Mouse (Mus musculus): ENCODE measurements around the gene Gm11042. TPM values are rescaled to one million over a fixed set of nuclear protein-coding genes. Genes with fewer than 3 reads are reported as not detected.

Gene Gm11042
- polyA plus RNA-seq, 1 experiment, result not detected

GRCm38 (mm10) chr12:74293624-74294023 lies 22.6 kb downstream of the Gm11042 start:
- H3K27ac ChIP-seq (ENCODE audit: insufficient read depth, low read depth, low read length), result no peak overlapping the region
- H3K4me1 ChIP-seq (ENCODE audit: control insufficient read depth, insufficient read depth, low read length), result no peaks in the 10 kb centered on the region
- TF ChIP-seq CTCF (IDR thresholded peaks at IDR 0.05; ENCODE audit: low read depth, low read length) (no peak), POLR2A (IDR thresholded peaks at IDR 0.05; ENCODE audit: borderline replicate concordance, low read depth, low read length) (no peak)
- H3K4me3 ChIP-seq (ENCODE audit: insufficient read depth, low read length), result no peak overlapping the region

- H3K4me3 ChIP-seq (ENCODE audit: insufficient read depth, low read length), result no peak overlapping the region
- no peak overlapping the region for H3K27ac ChIP-seq (ENCODE audit: insufficient read depth, low read depth, low read length)
- no peaks in the 10 kb centered on the region for H3K4me1 ChIP-seq (ENCODE audit: control insufficient read depth, insufficient read depth, low read length)
- TF ChIP-seq CTCF (IDR thresholded peaks at IDR 0.05; ENCODE audit: low read depth, low read length), result no peak
Measured at GRCm38 (mm10) chr12:74290983-74291382, 25.2 kb downstream of the Gm11042 start.

- Histone ChIP-seq H3K27ac (ENCODE audit: insufficient read depth, low read depth, low read length) (no peak overlapping the region), H3K4me3 (ENCODE audit: insufficient read depth, low read length) (peak overlapping the region; percentile 41), H3K4me1 (ENCODE audit: control insufficient read depth, insufficient read depth, low read length) (no peaks in the 10 kb centered on the region)
- TF ChIP-seq CTCF (IDR thresholded peaks at IDR 0.05; ENCODE audit: low read depth, low read length), result no peak
- no peak for TF ChIP-seq POLR2A (IDR thresholded peaks at IDR 0.05; ENCODE audit: borderline replicate concordance, low read depth, low read length)
Measured at GRCm38 (mm10) chr12:74284685-74285054, 31.5 kb downstream of the Gm11042 start.

GRCm38 (mm10) chr12:74284020-74284684 lies 32.0 kb downstream of the Gm11042 start:
- H3K4me1 ChIP-seq (ENCODE audit: control insufficient read depth, insufficient read depth, low read length), result no peaks in the 10 kb centered on the region
- H3K4me3 ChIP-seq (ENCODE audit: insufficient read depth, low read length), result peak overlapping the region; percentile 41
- H3K27ac ChIP-seq (ENCODE audit: insufficient read depth, low read depth, low read length), result no peak overlapping the region
- TF ChIP-seq CTCF (IDR thresholded peaks at IDR 0.05; ENCODE audit: low read depth, low read length), result no peak
- no peak for TF ChIP-seq POLR2A (IDR thresholded peaks at IDR 0.05; ENCODE audit: borderline replicate concordance, low read depth, low read length)

- no peak for TF ChIP-seq CTCF (IDR thresholded peaks at IDR 0.05; ENCODE audit: low read depth, low read length)
- no peak overlapping the region for H3K4me3 ChIP-seq (ENCODE audit: insufficient read depth, low read length)
- no peaks in the 10 kb centered on the region for H3K4me1 ChIP-seq (ENCODE audit: control insufficient read depth, insufficient read depth, low read length)
- H3K27ac ChIP-seq (ENCODE audit: insufficient read depth, low read depth, low read length), result no peak overlapping the region
Measured at GRCm38 (mm10) chr12:74282846-74283245, 33.3 kb downstream of the Gm11042 start.

GRCm38 (mm10) chr12:74281403-74281802 lies 34.8 kb downstream of the Gm11042 start:
- no peaks in the 10 kb centered on the region for H3K4me1 ChIP-seq (ENCODE audit: control insufficient read depth, insufficient read depth, low read length)
- TF ChIP-seq POLR2A (IDR thresholded peaks at IDR 0.05; ENCODE audit: borderline replicate concordance, low read depth, low read length), result no peak
- TF ChIP-seq CTCF (IDR thresholded peaks at IDR 0.05; ENCODE audit: low read depth, low read length), result no peak
- H3K4me3 ChIP-seq (ENCODE audit: insufficient read depth, low read length), result no peak overlapping the region
- no peak overlapping the region for H3K27ac ChIP-seq (ENCODE audit: insufficient read depth, low read depth, low read length)

GRCm38 (mm10) chr12:74277265-74277664 lies 38.9 kb downstream of the Gm11042 start:
- no peaks in the 10 kb centered on the region for H3K4me1 ChIP-seq (ENCODE audit: control insufficient read depth, insufficient read depth, low read length)
- H3K27ac ChIP-seq (ENCODE audit: insufficient read depth, low read depth, low read length), result no peak overlapping the region
- H3K4me3 ChIP-seq (ENCODE audit: insufficient read depth, low read length), result no peak overlapping the region
- TF ChIP-seq POLR2A (IDR thresholded peaks at IDR 0.05; ENCODE audit: borderline replicate concordance, low read depth, low read length) (no peak), CTCF (IDR thresholded peaks at IDR 0.05; ENCODE audit: low read depth, low read length) (no peak)

- Histone ChIP-seq H3K27ac (ENCODE audit: insufficient read depth, low read depth, low read length) (no peak overlapping the region), H3K4me1 (ENCODE audit: control insufficient read depth, insufficient read depth, low read length) (no peaks in the 10 kb centered on the region), H3K4me3 (ENCODE audit: insufficient read depth, low read length) (no peak overlapping the region)
- TF ChIP-seq CTCF (IDR thresholded peaks at IDR 0.05; ENCODE audit: low read depth, low read length) (no peak), POLR2A (IDR thresholded peaks at IDR 0.05; ENCODE audit: borderline replicate concordance, low read depth, low read length) (no peak)
Measured at GRCm38 (mm10) chr12:74272545-74272944, 43.6 kb downstream of the Gm11042 start.

- no peak for TF ChIP-seq POLR2A (IDR thresholded peaks at IDR 0.05; ENCODE audit: borderline replicate concordance, low read depth, low read length)
- no peak for TF ChIP-seq CTCF (IDR thresholded peaks at IDR 0.05; ENCODE audit: low read depth, low read length)
- Histone ChIP-seq H3K4me3 (ENCODE audit: insufficient read depth, low read length) (no peak overlapping the region), H3K27ac (ENCODE audit: insufficient read depth, low read depth, low read length) (no peak overlapping the region), H3K4me1 (ENCODE audit: control insufficient read depth, insufficient read depth, low read length) (no peaks in the 10 kb centered on the region)
Measured at GRCm38 (mm10) chr12:74268644-74269285, 47.4 kb downstream of the Gm11042 start.

GRCm38 (mm10) chr12:74267049-74267448 lies 49.1 kb downstream of the Gm11042 start:
- Histone ChIP-seq H3K4me1 (ENCODE audit: control insufficient read depth, insufficient read depth, low read length) (no peaks in the 10 kb centered on the region), H3K4me3 (ENCODE audit: insufficient read depth, low read length) (no peak overlapping the region), H3K27ac (ENCODE audit: insufficient read depth, low read depth, low read length) (no peak overlapping the region)
- TF ChIP-seq POLR2A (IDR thresholded peaks at IDR 0.05; ENCODE audit: borderline replicate concordance, low read depth, low read length) (no peak), CTCF (IDR thresholded peaks at IDR 0.05; ENCODE audit: low read depth, low read length) (no peak)
